Mouse (Mus musculus): Measurements from ENCODE around the gene Plcb3. TPM values are rescaled to one million over a fixed set of nuclear protein-coding genes. Genes with fewer than 3 reads are reported as not detected.
"Not testable (repeated sequence)": the region's sequence is repeated elsewhere in the genome, so short reads cannot be mapped to it uniquely, and the experiment has no call there.

Plcb3 gene
- polyA plus RNA-seq, 1 experiment from 2014 or later = 198 TPM

DNA sequence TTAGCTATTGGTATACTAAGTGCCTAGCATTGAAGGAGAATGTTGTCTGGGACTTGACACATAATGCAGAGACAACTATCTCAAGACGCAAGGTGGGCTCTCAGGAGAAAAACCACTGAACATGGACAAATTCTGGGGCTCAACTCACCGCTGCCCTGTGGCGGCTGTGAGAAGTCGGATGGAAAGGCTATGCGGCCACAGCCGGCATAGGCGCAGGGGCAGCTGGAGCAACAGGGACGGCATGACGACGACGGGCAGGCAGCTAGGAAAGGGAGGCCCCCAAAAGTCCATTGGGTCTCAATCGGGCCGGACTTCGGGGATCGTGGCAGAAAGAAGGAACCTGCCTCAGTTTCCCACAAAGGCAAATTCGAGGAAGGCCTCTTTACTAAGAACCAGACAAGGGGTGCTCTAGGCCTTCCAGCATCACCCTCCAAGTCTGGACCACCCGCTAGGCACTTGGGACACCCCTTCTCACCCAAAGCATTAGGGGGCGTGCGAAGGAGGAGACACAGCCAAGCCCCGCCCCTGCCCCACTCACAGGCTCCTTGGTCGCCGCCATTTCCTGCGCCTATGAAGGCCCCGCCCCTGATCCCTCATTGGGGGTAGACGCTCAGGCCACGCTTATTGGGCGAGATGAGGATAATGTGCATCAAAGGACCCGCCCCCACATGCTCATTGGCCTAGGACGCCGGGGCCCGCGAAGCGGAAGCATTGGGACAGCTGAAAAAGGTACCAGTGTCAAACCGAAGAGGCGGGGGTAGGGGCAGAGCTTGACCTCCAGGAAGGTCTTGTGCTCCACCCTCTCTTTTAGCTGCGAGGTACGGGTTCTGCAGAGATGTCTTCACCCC, 16.0 kb upstream of the Plcb3 start, which contains the start of gene Dnajc4:
Gene Dnajc4, minus strand, starts transcription at position 562 of the 848 bp plus-strand sequence.
- peak within 1 kb of the TSS; percentile 67 for H3K27ac ChIP-seq (ENCODE audit: low read length)
- peaks cover 38% of the 10 kb centered on the region for H3K4me1 ChIP-seq (ENCODE audit: control insufficient read depth, insufficient read depth, low read length)
- H3K4me2 ChIP-seq (ENCODE audit: low read depth, low read length) = peak within 1 kb of the TSS; percentile 83
- H3K4me3 ChIP-seq (ENCODE audit: low read length) = peak within 1 kb of the TSS; percentile 71
- no peaks in the 10 kb centered on the region for H3K9me3 ChIP-seq (ENCODE audit: control insufficient read depth, low read length)
- H3K9ac ChIP-seq (ENCODE audit: low read depth, low read length) = peak within 1 kb of the TSS; percentile 80
- no peaks in the 10 kb centered on the region for H3K27me3 ChIP-seq (replicated peaks; ENCODE audit: control insufficient read depth, insufficient read depth, low read length)
- H3K36me3 ChIP-seq (ENCODE audit: control insufficient read depth, insufficient read depth, low read length) = no peaks in the 10 kb centered on the region
- ATAC-seq = peak; percentile 91
- 1% methylated on average over 37 of the region's 37 CpGs for WGBS

DNA sequence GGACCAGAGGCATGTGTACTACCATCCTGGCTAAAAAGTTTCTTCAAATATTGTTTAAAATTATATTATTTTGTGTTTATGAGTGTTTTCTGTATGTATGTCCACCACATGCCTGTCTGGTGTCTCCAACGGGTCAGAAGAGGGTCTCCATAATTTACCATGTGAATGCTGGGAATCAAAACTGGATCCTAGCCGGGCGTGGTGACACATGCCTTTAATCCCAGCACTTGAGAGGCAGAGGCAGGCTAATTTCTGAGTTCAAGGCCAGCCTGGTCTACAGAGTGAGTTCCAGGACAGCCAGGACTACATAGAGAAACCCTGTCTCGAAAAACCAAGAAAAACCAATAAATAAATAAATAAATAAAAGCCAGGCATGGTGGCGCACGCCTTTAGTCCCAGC, 14.9 kb upstream of the Plcb3 start:
- H3K27ac ChIP-seq (ENCODE audit: low read length); H3K9ac ChIP-seq (ENCODE audit: low read depth, low read length); H3K9me3 ChIP-seq (ENCODE audit: control insufficient read depth, low read length); H3K4me2 ChIP-seq (ENCODE audit: low read depth, low read length); ATAC-seq; H3K36me3 ChIP-seq (ENCODE audit: control insufficient read depth, insufficient read depth, low read length); H3K27me3 ChIP-seq (replicated peaks; ENCODE audit: control insufficient read depth, insufficient read depth, low read length); H3K4me3 ChIP-seq (ENCODE audit: low read length): not testable (repeated sequence)
- WGBS = 91% methylated on average over 6 of the region's 6 CpGs
- H3K4me1 ChIP-seq (ENCODE audit: control insufficient read depth, insufficient read depth, low read length) = peaks cover 34% of the 10 kb centered on the region

DNA sequence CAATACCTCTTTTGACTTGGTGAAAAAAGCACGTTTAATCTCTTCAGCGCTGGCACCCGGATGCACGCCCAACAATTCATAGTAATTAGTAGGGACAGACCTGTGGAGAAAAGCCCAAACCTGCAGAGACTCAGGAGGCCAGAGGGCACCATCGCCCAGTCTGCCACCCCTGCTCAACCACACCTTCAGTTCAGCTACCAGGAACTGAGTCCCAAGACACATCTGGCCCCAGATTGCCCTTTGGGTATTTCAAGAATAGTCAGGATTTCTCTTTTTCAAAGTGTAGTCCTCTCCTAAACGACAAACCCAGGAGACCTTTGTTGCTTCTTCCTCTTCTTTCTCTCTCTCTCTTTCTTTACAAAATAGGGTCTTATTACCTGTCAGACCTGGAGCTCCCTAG, 14.4 kb upstream of the Plcb3 start:
- H3K4me2 ChIP-seq (ENCODE audit: low read depth, low read length) = no peak overlapping the region
- WGBS = 87% methylated on average over 6 of the region's 6 CpGs
- no peak overlapping the region for H3K4me3 ChIP-seq (ENCODE audit: low read length)
- no peak for ATAC-seq
- H3K36me3 ChIP-seq (ENCODE audit: control insufficient read depth, insufficient read depth, low read length) = no peaks in the 10 kb centered on the region
- H3K4me1 ChIP-seq (ENCODE audit: control insufficient read depth, insufficient read depth, low read length) = peaks cover 38% of the 10 kb centered on the region
- H3K9ac ChIP-seq (ENCODE audit: low read depth, low read length) = no peak overlapping the region
- H3K27me3 ChIP-seq (replicated peaks; ENCODE audit: control insufficient read depth, insufficient read depth, low read length) = no peaks in the 10 kb centered on the region
- no peak overlapping the region for H3K27ac ChIP-seq (ENCODE audit: low read length)
- no peaks in the 10 kb centered on the region for H3K9me3 ChIP-seq (ENCODE audit: control insufficient read depth, low read length)

DNA sequence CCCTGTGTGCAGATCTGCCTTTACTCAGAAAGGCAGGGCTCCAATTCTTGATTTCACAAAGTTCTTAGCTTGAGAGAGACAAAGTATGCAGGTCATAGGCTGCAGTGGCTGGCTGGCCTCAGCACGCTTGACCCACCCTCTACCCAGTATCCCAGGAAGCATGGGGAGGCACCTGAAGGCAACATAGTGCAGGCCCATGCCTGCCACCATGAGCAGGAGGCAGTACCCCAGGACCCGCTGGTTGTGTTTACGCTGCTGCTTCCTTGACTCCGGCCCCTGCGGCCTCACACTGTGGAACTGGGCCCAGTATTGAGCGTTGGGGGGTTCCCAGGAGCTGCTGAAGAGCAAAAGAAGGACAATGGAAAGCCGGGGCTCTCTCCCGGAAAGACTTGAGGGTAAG, 13.0 kb upstream of the Plcb3 start:
- Histone ChIP-seq H3K9ac (ENCODE audit: low read depth, low read length) (no peak overlapping the region), H3K4me1 (ENCODE audit: control insufficient read depth, insufficient read depth, low read length) (peaks cover 29% of the 10 kb centered on the region), H3K4me3 (ENCODE audit: low read length) (no peak overlapping the region), H3K4me2 (ENCODE audit: low read depth, low read length) (no peak overlapping the region), H3K36me3 (ENCODE audit: control insufficient read depth, insufficient read depth, low read length) (no peaks in the 10 kb centered on the region; the same call in 1 of the 2 replicates), H3K27me3 (replicated peaks; ENCODE audit: control insufficient read depth, insufficient read depth, low read length) (no peaks in the 10 kb centered on the region), H3K27ac (ENCODE audit: low read length) (no peak overlapping the region), H3K9me3 (ENCODE audit: control insufficient read depth, low read length) (no peaks in the 10 kb centered on the region)
- ATAC-seq = no peak
- WGBS = 88% methylated on average over 8 of the region's 8 CpGs

DNA sequence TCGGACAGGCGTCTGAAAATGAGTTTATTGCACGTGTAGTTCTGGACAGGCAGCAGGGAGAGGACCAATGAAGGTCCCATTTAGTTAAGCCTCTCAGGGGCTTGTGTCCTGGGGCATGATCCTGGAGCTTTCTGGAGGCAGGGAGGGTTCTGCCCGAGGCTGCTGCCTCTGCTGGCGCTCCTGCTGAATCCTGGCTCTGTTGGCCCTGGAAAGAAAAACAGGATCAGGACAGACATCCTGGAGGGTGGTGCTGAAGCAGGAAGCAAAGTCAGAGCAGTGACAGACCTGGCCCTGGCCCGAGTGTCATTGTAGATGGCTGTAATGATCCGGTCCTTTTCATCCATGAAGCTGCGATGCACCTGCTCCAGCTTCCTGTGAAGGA, 11.6 kb upstream of the Plcb3 start:
- peak overlapping the region; percentile 95 for H3K9ac ChIP-seq (ENCODE audit: low read depth, low read length)
- 5% methylated on average over 8 of the region's 8 CpGs for WGBS
- 0 out of 2 replicates have a peak, but pooled peaks have one; percentile 1 for ATAC-seq

DNA sequence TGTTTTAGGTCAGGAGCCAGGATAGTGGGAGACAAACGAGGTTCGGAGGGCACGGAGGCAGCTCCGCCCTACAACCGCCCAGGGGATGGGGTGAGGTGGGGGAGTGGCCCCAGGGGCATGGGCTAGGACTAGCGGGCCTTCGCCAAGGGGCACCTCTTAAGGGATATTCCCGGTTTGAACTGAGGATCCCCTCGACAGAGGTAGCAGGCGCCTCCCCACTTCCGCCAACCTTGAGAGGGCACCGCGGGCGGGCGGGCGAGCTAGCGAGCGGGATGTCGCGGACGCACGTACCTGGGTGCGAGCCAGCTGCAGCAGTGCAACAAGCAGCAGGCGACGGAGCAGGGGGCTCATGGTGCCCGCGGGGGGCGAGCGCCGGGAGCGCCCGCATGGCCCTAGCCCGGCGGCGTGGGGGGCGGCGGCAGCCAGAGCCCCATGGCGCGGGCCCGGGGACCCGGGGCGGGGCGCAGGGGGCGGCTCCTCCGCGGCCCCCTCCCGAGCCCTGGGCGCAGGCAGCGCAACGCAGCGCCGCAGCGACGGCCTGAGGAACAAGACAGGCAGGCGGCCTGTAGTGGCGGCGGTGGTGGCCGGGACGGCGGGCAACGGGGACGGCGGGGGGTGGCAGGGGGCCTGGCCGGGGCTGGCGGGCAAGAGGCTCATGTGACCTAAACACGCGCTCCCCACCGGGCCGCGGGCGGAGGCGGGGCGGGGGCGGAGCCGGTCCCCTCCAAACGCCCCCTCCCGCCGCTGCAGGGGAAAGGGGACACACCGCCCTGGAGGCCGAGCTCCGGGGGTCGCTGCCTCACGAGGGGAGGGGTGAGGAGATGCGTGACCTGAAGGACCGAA, 11.0 kb upstream of the Plcb3 start, which contains the start of gene Vegfb:
Gene Vegfb, minus strand, starts transcription at position 591 of the 843 bp plus-strand sequence.
- peak within 1 kb of the TSS; percentile 76 for H3K4me2 ChIP-seq (ENCODE audit: low read depth, low read length)
- peaks cover 2% of the 10 kb centered on the region; the same call in 1 of the 2 replicates for H3K36me3 ChIP-seq (ENCODE audit: control insufficient read depth, insufficient read depth, low read length)
- H3K4me3 ChIP-seq (ENCODE audit: low read length) = peak within 1 kb of the TSS; percentile 87
- peak; percentile 72 for ATAC-seq
- peak within 1 kb of the TSS; percentile 91 for H3K27ac ChIP-seq (ENCODE audit: low read length)
- H3K9ac ChIP-seq (ENCODE audit: low read depth, low read length) = peak within 1 kb of the TSS; percentile 95
- no peaks in the 10 kb centered on the region for H3K27me3 ChIP-seq (replicated peaks; ENCODE audit: control insufficient read depth, insufficient read depth, low read length)
- H3K4me1 ChIP-seq (ENCODE audit: control insufficient read depth, insufficient read depth, low read length) = peaks cover 20% of the 10 kb centered on the region
- under 1% methylated on average over 68 of the region's 85 CpGs for WGBS
- no peaks in the 10 kb centered on the region for H3K9me3 ChIP-seq (ENCODE audit: control insufficient read depth, low read length)

More for the DNA sequence above, 11.6 kb upstream of the Plcb3 start:
- no peaks in the 10 kb centered on the region for H3K9me3 ChIP-seq (ENCODE audit: control insufficient read depth, low read length)
- peak overlapping the region; percentile 91 for H3K27ac ChIP-seq (ENCODE audit: low read length)
- H3K27me3 ChIP-seq (replicated peaks; ENCODE audit: control insufficient read depth, insufficient read depth, low read length) = no peaks in the 10 kb centered on the region
- peaks cover under 1% of the 10 kb centered on the region; the same call in 1 of the 2 replicates for H3K36me3 ChIP-seq (ENCODE audit: control insufficient read depth, insufficient read depth, low read length)
- H3K4me1 ChIP-seq (ENCODE audit: control insufficient read depth, insufficient read depth, low read length) = peaks cover 22% of the 10 kb centered on the region
- peak overlapping the region; percentile 76 for H3K4me2 ChIP-seq (ENCODE audit: low read depth, low read length)
- peak overlapping the region; percentile 87 for H3K4me3 ChIP-seq (ENCODE audit: low read length)

DNA sequence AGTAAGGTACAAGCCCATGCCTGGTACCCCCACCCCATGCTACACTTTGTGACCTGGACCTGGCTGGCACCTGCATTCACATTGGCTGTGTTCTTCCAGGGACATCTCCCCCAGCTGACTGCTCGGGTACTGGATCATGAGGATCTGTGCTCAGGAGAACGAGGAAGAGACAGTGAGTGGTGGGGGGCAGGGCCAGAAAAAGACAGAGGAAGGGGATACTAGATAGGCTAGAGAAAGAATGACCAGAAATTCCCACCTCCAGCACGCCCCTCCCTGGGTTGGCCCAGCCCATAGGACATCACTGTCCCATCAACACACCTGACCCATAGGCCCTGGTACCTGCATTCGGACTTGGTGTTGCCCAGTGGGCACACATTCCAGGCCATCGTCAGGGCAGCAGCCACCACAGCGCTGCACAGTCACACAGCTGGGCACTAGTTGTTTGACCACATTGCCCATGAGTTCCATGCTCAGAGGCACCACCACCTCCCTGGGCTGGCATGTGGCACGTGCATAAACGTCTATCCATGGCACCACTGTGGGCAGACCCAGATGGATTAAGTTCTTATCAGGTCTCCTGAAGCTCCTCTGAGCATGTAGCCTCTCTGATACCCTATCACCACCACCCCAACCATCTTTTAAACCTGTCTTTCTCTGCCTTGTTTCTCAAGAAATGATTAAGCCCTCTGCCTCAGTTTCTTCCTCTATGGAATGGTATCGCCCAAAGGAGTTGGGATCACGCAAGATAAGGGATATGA, 9.9 kb upstream of the Plcb3 start:
- H3K4me1 ChIP-seq (ENCODE audit: control insufficient read depth, insufficient read depth, low read length) = peaks cover 24% of the 10 kb centered on the region
- H3K27ac ChIP-seq (ENCODE audit: low read length) = peak overlapping the region; percentile 91
- no peaks in the 10 kb centered on the region for H3K9me3 ChIP-seq (ENCODE audit: control insufficient read depth, low read length)
- no peaks in the 10 kb centered on the region for H3K27me3 ChIP-seq (replicated peaks; ENCODE audit: control insufficient read depth, insufficient read depth, low read length)
- ATAC-seq = no peak
- WGBS = 75% methylated on average over 10 of the region's 10 CpGs
- peaks cover 2% of the 10 kb centered on the region; the same call in 1 of the 2 replicates for H3K36me3 ChIP-seq (ENCODE audit: control insufficient read depth, insufficient read depth, low read length)
- H3K4me3 ChIP-seq (ENCODE audit: low read length) = peak overlapping the region; percentile 87
- H3K4me2 ChIP-seq (ENCODE audit: low read depth, low read length) = peak overlapping the region; percentile 76
- H3K9ac ChIP-seq (ENCODE audit: low read depth, low read length) = peak overlapping the region; percentile 95

DNA sequence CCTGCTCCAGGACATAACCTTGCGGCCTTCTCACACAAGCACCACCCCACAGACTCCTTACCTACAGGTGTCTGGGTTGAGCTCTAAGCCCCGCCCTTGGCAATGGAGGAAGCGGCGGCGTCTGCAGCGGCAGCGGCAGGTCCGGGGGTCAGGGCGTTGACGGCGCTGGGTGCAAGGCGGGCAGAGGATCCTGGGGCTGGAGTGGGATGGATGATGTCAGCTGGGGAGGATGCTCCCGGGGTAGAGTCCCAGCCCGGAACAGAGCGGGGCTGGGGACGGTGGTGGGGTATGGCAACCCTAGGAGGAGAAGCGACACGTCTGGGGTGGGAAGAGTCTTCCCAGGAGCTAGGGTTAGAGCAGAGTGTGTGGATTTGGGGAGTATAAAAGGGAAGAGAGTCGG, 9.0 kb upstream of the Plcb3 start:
- peaks cover 2% of the 10 kb centered on the region; the same call in 1 of the 2 replicates for H3K36me3 ChIP-seq (ENCODE audit: control insufficient read depth, insufficient read depth, low read length)
- ATAC-seq = no peak
- 0 out of 2 replicates have a peak overlapping the region, but pooled peaks have one; percentile 95 for H3K9ac ChIP-seq (ENCODE audit: low read depth, low read length)
- H3K27me3 ChIP-seq (replicated peaks; ENCODE audit: control insufficient read depth, insufficient read depth, low read length) = no peaks in the 10 kb centered on the region
- no peak overlapping the region for H3K4me3 ChIP-seq (ENCODE audit: low read length)
- 83% methylated on average over 19 of the region's 19 CpGs for WGBS
- H3K4me1 ChIP-seq (ENCODE audit: control insufficient read depth, insufficient read depth, low read length) = peaks cover 24% of the 10 kb centered on the region
- H3K27ac ChIP-seq (ENCODE audit: low read length) = no peak overlapping the region
- H3K9me3 ChIP-seq (ENCODE audit: control insufficient read depth, low read length) = no peaks in the 10 kb centered on the region
- H3K4me2 ChIP-seq (ENCODE audit: low read depth, low read length) = no peak overlapping the region

Measured in intestine, embryonic 16.5 days (tissue).